Mouse (Mus musculus) G1E (cell line): Measurements from ENCODE around the gene Reln. TPM values are rescaled to one million over a fixed set of nuclear protein-coding genes. Genes with fewer than 3 reads are reported as not detected.

Experiments used
- ATAC-seq: 2 replicates; pipeline ENCODE4 v1.8.0; 2016; ENCODE audit warnings: mild to moderate bottlenecking; ENCODE audit not compliant: insufficient number of reproducible peaks, poor library complexity, low FRiP score, severe bottlenecking; ENCODE audit errors: extremely low read depth
- DNase-seq: peaks from one replicate; pipeline ENCODE4 v3.0.0; 2012; ENCODE audit warnings: low spot score
- H3K27me3 ChIP-seq: 2 replicates; pipeline ENCODE4 v1.6.1; 2012; ENCODE audit warnings: mild to moderate bottlenecking, low read length, inconsistent platforms; ENCODE audit not compliant: insufficient read depth
- H3K36me3 ChIP-seq: replicated peaks from 2 replicates; pipeline ENCODE3; 2012; ENCODE audit warnings: mild to moderate bottlenecking, inconsistent platforms
- H3K4me1 ChIP-seq: 2 replicates; pipeline ENCODE4 v1.6.1; 2012; ENCODE audit warnings: low read depth, low read length, inconsistent platforms, mixed read lengths; ENCODE audit not compliant: insufficient read depth
- H3K4me3 ChIP-seq: 2 replicates; pipeline ENCODE4 v1.5.1; 2012; ENCODE audit warnings: low read depth, mild to moderate bottlenecking, inconsistent platforms, low read length, moderate library complexity, mixed read lengths
- H3K9me3 ChIP-seq: replicated peaks from 2 replicates; pipeline ENCODE4 v1.6.1; 2012; ENCODE audit warnings: inconsistent platforms
- CTCF ChIP-seq: IDR thresholded peaks from 2 replicates; pipeline ENCODE4 v1.5.1; 2012; ENCODE audit warnings: low read depth, low read length, inconsistent platforms, mixed read lengths
- GATA1 ChIP-seq: IDR thresholded peaks from 2 replicates; pipeline ENCODE4 v1.6.1; 2012; ENCODE audit warnings: borderline replicate concordance, low read length, inconsistent platforms, mixed read lengths
- GATA2 ChIP-seq: IDR thresholded peaks from 2 replicates; pipeline ENCODE4 v1.6.1; 2012; ENCODE audit warnings: low read depth, low read length, inconsistent platforms, borderline replicate concordance
- POLR2AphosphoS5 ChIP-seq: IDR thresholded peaks from 2 replicates; pipeline ENCODE4 v1.6.1; 2012; ENCODE audit warnings: low read depth, low read length, inconsistent platforms; ENCODE audit not compliant: insufficient replicate concordance
- TAL1 ChIP-seq: conservative IDR thresholded peaks from 2 replicates; pipeline ENCODE4 v1.6.1; 2012; ENCODE audit warnings: low read depth, low read length, inconsistent platforms, mixed read lengths
- polyA plus RNA-seq: library from polyadenylated mRNA; stranded (reverse); fragments of >175 nt; gene quantifications from 2 replicates; pipeline ENCODE4 v1.2.3, GENCODE M21; 2012
- total RNA-seq, 2 experiments: library from RNA; stranded (forward) in 1 of 2; stranded (reverse) in 1 of 2; fragments of 200-1000 nt in 1 of 2; fragments of >200 nt in 1 of 2; fragmentation: Nextera tagmentation in 1 of 2; gene quantifications; 2 replicates each; pipeline ENCODE4 v1.2.3; 2014 to 2017

Reln gene
- total and polyA plus RNA-seq, 3 experiments: 0.04 to 42.8 (median 1.1) TPM

- Histone ChIP-seq H3K27me3 (no peaks in the 10 kb centered on the region), H3K36me3 (no peaks in the 10 kb centered on the region), H3K4me1 (no peaks in the 10 kb centered on the region), H3K9me3 (no peaks in the 10 kb centered on the region), H3K4me3 (no peak overlapping the region)
- ATAC-seq (no peak), DNase-seq (no peak)
- TF ChIP-seq CTCF (no peak), TAL1 (no peak), GATA1 (no peak), POLR2AphosphoS5 (no peak), GATA2 (no peak)
These were observed 42.2 kb downstream of the Reln start for GRCm38 (mm10) chr5:22302309-22302708.

DNA sequence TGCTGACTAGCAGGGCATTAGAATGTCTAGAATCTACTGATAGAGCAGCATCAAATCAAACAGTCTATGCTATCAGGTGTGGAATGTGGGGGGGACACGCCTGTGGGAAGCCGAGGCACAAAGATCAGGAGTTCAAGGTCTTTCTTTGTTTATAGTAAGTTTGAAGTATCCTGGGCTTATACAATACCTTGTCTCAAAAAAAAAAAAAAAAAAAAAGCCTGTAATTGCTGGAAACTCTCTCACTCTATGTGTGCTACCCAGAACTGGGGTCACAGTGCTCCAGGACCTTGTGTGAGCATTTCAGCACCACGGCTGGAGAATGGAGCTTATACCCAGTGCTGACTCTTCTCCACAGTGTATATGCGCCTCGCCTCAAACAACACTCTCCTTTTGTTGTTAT, 43.7 kb downstream of the Reln start:
- ATAC-seq (no peak), DNase-seq (no peak)
- no peak overlapping the region for H3K4me3 ChIP-seq
- no peak for TF ChIP-seq TAL1
- TF ChIP-seq GATA2: no peak
- H3K36me3 ChIP-seq: no peaks in the 10 kb centered on the region
- peaks cover 3% of the 10 kb centered on the region for H3K27me3 ChIP-seq
- no peaks in the 10 kb centered on the region for H3K9me3 ChIP-seq
- no peaks in the 10 kb centered on the region for H3K4me1 ChIP-seq

- H3K4me3 ChIP-seq: no peak overlapping the region
- ATAC-seq: no peak
- TF ChIP-seq POLR2AphosphoS5: no peak
- TF ChIP-seq CTCF: no peak
- TF ChIP-seq TAL1: no peak
- TF ChIP-seq GATA2: no peak
- TF ChIP-seq GATA1: no peak
These were observed 44.5 kb downstream of the Reln start for GRCm38 (mm10) chr5:22300046-22300445.

GRCm38 (mm10) chr5:22295161-22295560, 49.3 kb downstream of the Reln start:
- no peak for ATAC-seq
- Histone ChIP-seq H3K36me3 (no peaks in the 10 kb centered on the region), H3K4me1 (no peaks in the 10 kb centered on the region)

More at GRCm38 (mm10) chr5:22300046-22300445, 44.5 kb downstream of the Reln start:
- no peaks in the 10 kb centered on the region for H3K9me3 ChIP-seq
- peaks cover 3% of the 10 kb centered on the region for H3K27me3 ChIP-seq
- DNase-seq: no peak
- H3K36me3 ChIP-seq: no peaks in the 10 kb centered on the region
- H3K4me1 ChIP-seq: no peaks in the 10 kb centered on the region

DNA sequence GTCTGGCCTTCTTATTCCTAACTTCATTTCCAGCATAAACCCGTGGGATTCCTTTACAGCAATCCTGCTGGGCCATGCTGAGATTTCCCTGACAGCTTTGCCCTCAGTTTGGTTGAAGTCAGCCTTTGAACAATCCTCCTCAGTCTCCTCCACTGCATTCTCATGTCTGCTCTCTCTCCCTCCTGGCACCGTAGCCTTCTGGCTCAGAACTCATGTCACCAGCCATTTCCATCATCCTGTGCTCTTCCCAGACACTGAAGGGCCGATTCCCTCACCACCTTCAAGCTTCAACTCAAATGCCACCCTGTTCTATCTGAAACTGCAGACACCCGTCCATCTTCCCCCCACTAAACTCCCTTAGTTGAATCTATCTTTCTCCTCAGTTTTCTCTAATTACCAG, 53.1 kb downstream of the Reln start:
- no peak overlapping the region for H3K4me3 ChIP-seq
- H3K36me3 ChIP-seq: no peaks in the 10 kb centered on the region
- 0 out of 2 replicates have a peak, but pooled peaks cover 2% of the 10 kb centered on the region for H3K27me3 ChIP-seq
- TF ChIP-seq GATA1 (no peak), GATA2 (no peak), POLR2AphosphoS5 (no peak), TAL1 (no peak), CTCF (no peak)
- H3K9me3 ChIP-seq: no peaks in the 10 kb centered on the region
- DNase-seq: no peak
- H3K4me1 ChIP-seq: 0 out of 2 replicates have a peak, but pooled peaks cover 3% of the 10 kb centered on the region
- ATAC-seq: no peak

More at GRCm38 (mm10) chr5:22295161-22295560, 49.3 kb downstream of the Reln start:
- no peak overlapping the region for H3K4me3 ChIP-seq
- TF ChIP-seq GATA2 (no peak), CTCF (no peak), POLR2AphosphoS5 (no peak), GATA1 (no peak), TAL1 (no peak)
- H3K27me3 ChIP-seq: peaks cover 5% of the 10 kb centered on the region
- no peaks in the 10 kb centered on the region for H3K9me3 ChIP-seq
- DNase-seq: no peak

DNA sequence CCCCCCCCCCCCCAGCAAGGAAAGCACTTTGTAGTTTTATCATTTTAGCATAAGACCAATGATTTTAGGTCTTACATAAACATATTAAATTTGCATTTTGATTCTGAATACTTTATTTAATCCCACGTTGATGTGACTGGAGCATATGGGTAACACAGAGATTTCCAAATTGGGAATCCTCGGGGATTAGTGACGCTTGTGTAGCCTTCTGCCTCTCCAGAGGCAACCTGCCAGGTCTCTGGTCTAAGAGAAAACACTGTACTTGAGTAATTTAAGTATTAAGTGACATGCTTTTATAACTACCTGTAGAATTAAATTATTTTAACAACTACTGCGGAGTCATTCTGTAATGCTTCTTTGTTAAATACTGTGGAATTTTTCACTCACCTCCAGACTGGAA, 59.1 kb downstream of the Reln start:
- no peak for TF ChIP-seq TAL1
- Histone ChIP-seq H3K36me3 (no peaks in the 10 kb centered on the region), H3K27me3 (peaks cover 4% of the 10 kb centered on the region; the same call in 1 of the 2 replicates), H3K9me3 (no peaks in the 10 kb centered on the region), H3K4me1 (0 out of 2 replicates have a peak, but pooled peaks cover 3% of the 10 kb centered on the region), H3K4me3 (no peak overlapping the region)
- no peak for DNase-seq
- ATAC-seq: no peak

DNA sequence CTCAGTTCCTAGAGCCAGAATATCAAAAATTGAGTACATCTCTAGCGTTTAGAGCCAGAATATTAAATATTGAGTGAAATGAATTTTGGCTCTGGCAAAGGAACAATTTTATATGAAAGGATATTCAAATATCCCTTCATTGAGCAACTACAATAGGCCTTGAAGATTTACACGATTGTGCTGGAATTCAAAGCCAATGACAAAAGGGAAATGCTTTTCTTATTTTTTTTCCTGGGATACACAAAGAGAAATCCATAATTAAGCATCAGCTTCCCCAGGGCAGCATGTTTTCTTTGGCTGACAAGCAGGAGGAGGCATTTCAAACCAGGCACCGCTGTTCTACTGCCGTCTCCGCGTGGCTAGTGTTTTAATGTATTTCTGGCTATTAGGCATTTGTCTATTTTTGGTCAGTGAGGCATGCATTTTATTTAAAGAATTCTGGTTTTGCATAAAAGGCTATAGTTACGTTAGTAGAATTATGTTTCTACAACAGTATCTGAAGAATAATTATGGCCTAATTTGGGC, 62.3 kb downstream of the Reln start:
- H3K27me3 ChIP-seq: peaks cover 4% of the 10 kb centered on the region; the same call in 1 of the 2 replicates
- no peaks in the 10 kb centered on the region for H3K4me1 ChIP-seq
- peaks cover 3% of the 10 kb centered on the region for H3K9me3 ChIP-seq
- no peak overlapping the region for H3K4me3 ChIP-seq
- TF ChIP-seq CTCF (no peak), GATA2 (no peak), GATA1 (no peak), POLR2AphosphoS5 (no peak), TAL1 (no peak)
- no peak for ATAC-seq
- no peaks in the 10 kb centered on the region for H3K36me3 ChIP-seq
- DNase-seq: no peak
